Mouse (Mus musculus): Measurements from ENCODE around the gene Pde1a. TPM values are rescaled to one million over a fixed set of nuclear protein-coding genes. Genes with fewer than 3 reads are reported as not detected.
"Not testable (repeated sequence)": the region's sequence is repeated elsewhere in the genome, so short reads cannot be mapped to it uniquely, and the experiment has no call there.

Gene Pde1a
- polyA plus RNA-seq, 3 experiments from 2014 or later = not detected

- no peak for ATAC-seq
These were observed 183.2 kb downstream of the Pde1a start for GRCm38 (mm10) chr2:79945898-79946675.

GRCm38 (mm10) chr2:79934660-79935059 lies 194.6 kb downstream of the Pde1a start:
- ATAC-seq = no peak

- no peak for ATAC-seq
These were observed 206.9 kb downstream of the Pde1a start for GRCm38 (mm10) chr2:79922356-79922755.

GRCm38 (mm10) chr2:79921375-79921774 lies 207.9 kb downstream of the Pde1a start:
- no peak for ATAC-seq

- ATAC-seq = no peak
These were observed 208.8 kb downstream of the Pde1a start for GRCm38 (mm10) chr2:79920438-79920837.

- ATAC-seq = no peak
These were observed 227.3 kb downstream of the Pde1a start for GRCm38 (mm10) chr2:79901841-79902510.

- ATAC-seq = no peak
These were observed 230.7 kb downstream of the Pde1a start for GRCm38 (mm10) chr2:79898522-79898921.

- peak; percentile 64 for ATAC-seq
These were observed 236.4 kb downstream of the Pde1a start for GRCm38 (mm10) chr2:79892829-79893228.

- no peak for ATAC-seq
These were observed 237.3 kb downstream of the Pde1a start for GRCm38 (mm10) chr2:79891760-79892570.

- ATAC-seq = no peak
These were observed 238.5 kb downstream of the Pde1a start for GRCm38 (mm10) chr2:79890726-79891125.

GRCm38 (mm10) chr2:79883631-79884350 lies 245.5 kb downstream of the Pde1a start:
- ATAC-seq = no peak

GRCm38 (mm10) chr2:79883210-79883609 lies 246.0 kb downstream of the Pde1a start:
- no peak for ATAC-seq

GRCm38 (mm10) chr2:79865275-79865999 lies 263.8 kb downstream of the Pde1a start:
- ATAC-seq = peak; percentile 77

GRCm38 (mm10) chr2:79856874-79857273 lies 272.4 kb downstream of the Pde1a start:
- no peak for ATAC-seq

GRCm38 (mm10) chr2:79847396-79847795 lies 281.9 kb downstream of the Pde1a start:
- not testable (repeated sequence) for ATAC-seq

- ATAC-seq = no peak
These were observed 289.7 kb downstream of the Pde1a start for GRCm38 (mm10) chr2:79839513-79839912.

GRCm38 (mm10) chr2:79839090-79839489 lies 290.2 kb downstream of the Pde1a start:
- ATAC-seq = no peak

GRCm38 (mm10) chr2:79825853-79826252 lies 303.4 kb downstream of the Pde1a start:
- ATAC-seq = no peak

- ATAC-seq = no peak
These were observed 309.7 kb downstream of the Pde1a start for GRCm38 (mm10) chr2:79819543-79819942.

- no peak for ATAC-seq
These were observed 313.4 kb downstream of the Pde1a start for GRCm38 (mm10) chr2:79815708-79816484.

- no peak for ATAC-seq
These were observed 330.6 kb downstream of the Pde1a start for GRCm38 (mm10) chr2:79798627-79799026.
